In genomic region chr2:27331560-27331959, GRCm38 (mm10) we compare ENCODE assay signal across 20 mouse cellular contexts.
DNase-seq lines count a peak whose midpoint lies in the region; ATAC-seq and TF ChIP-seq lines count a peak whose summit lies in the region.
"Had no signal": no experiment of that assay in that cellular context is flagged by ENCODE, and none has a peak within 500 bp of the region (broad histone marks: within the 10 kb centered on the region; RNA-seq: fewer than 3 reads in every experiment).

No protein-coding gene starts in this region.

- TF ChIP-seq POLR2A in MEL (IDR thresholded peaks at IDR 0.05; ENCODE audit: control insufficient read depth in 1 of 2, insufficient read depth in 1 of 2, low read depth in 1 of 2, low read length in 2 of 2, poor library complexity in 1 of 2) (no peak), myocyte (IDR thresholded peaks at IDR 0.05; ENCODE audit: insufficient read length, low read depth) (no peak)

- H3K79me2 ChIP-seq in MEL (ENCODE audit: control insufficient read depth, insufficient read depth, low read length, poor library complexity) (no peaks in the 10 kb centered on the region), myocyte (ENCODE audit: control insufficient read depth, insufficient read depth) (peaks cover 4% of the 10 kb centered on the region)

- no peaks in the 10 kb centered on the region for H3K27me3 ChIP-seq in midbrain, embryonic 12.5 days
- no peaks in the 10 kb centered on the region for H3K27me3 ChIP-seq in midbrain, embryonic 16.5 days (ENCODE audit: control insufficient read depth, insufficient read depth, low read depth, low read length)
- no peaks in the 10 kb centered on the region for H3K27me3 ChIP-seq in MEL (ENCODE audit: control insufficient read depth in 1 of 2, insufficient read depth in 2 of 2, low read length in 2 of 2)
- no peaks in the 10 kb centered on the region for H3K27me3 ChIP-seq in myocyte (ENCODE audit: control insufficient read depth, insufficient read depth, insufficient read length)
- H3K27me3 ChIP-seq: heart, embryonic 13.5 days; liver, embryonic 12.5 days; lung, embryonic 15.5 days had no signal

- H3K9ac ChIP-seq in midbrain, embryonic 12.5 days (replicated peaks) = no peak overlapping the region
- H3K9ac ChIP-seq in midbrain, embryonic 16.5 days (ENCODE audit: low read depth, low read length) = no peak overlapping the region
- no peak overlapping the region for H3K9ac ChIP-seq in MEL (ENCODE audit: control insufficient read depth, low read depth, low read length, poor library complexity, severe bottlenecking)
- H3K9ac ChIP-seq: heart, embryonic 13.5 days; liver, embryonic 12.5 days; lung, embryonic 15.5 days had no signal

- H3K36me3 ChIP-seq in midbrain, embryonic 12.5 days = 0 out of 2 replicates have a peak, but pooled peaks cover 2% of the 10 kb centered on the region
- no peaks in the 10 kb centered on the region for H3K36me3 ChIP-seq in midbrain, embryonic 16.5 days (ENCODE audit: control insufficient read depth, insufficient read depth, low read length)
- peaks cover 0 to 7% of the 10 kb centered on the region in 2 experiments; a peak in 2 of 4 replicates for H3K36me3 ChIP-seq in MEL (ENCODE audit: control insufficient read depth in 1 of 2, insufficient read depth in 2 of 2, low read length in 2 of 2)
- no peaks in the 10 kb centered on the region for H3K36me3 ChIP-seq in myocyte (ENCODE audit: control insufficient read depth, insufficient read depth)
- H3K36me3 ChIP-seq: heart, embryonic 13.5 days; lung, embryonic 15.5 days had no signal

- ATAC-seq in midbrain, embryonic 12.5 days (ENCODE audit: low FRiP score, low read depth) = no peak
- ATAC-seq in midbrain, embryonic 16.5 days = no peak
- ATAC-seq: forebrain, embryonic 16.5 days; liver, embryonic 12.5 days had no signal

- H3K9me3 ChIP-seq in midbrain, embryonic 12.5 days = no peaks in the 10 kb centered on the region
- no peaks in the 10 kb centered on the region for H3K9me3 ChIP-seq in midbrain, embryonic 16.5 days (replicated peaks; ENCODE audit: control insufficient read depth, low read length, poor library complexity, severe bottlenecking)
- H3K9me3 ChIP-seq in MEL (replicated peaks; ENCODE audit: insufficient read depth, low read length) = no peaks in the 10 kb centered on the region
- H3K9me3 ChIP-seq: embryonic facial prominence, embryonic 10.5 days; heart, embryonic 13.5 days; liver, embryonic 12.5 days; lung, embryonic 15.5 days had no signal

- no peak for TF ChIP-seq RAD21 in MEL (IDR thresholded peaks at IDR 0.05; ENCODE audit: low read depth, low read length)

- no peak overlapping the region for H3ac ChIP-seq in myocyte (ENCODE audit: control insufficient read depth, insufficient read length)

- peaks cover 26% of the 10 kb centered on the region for H3K4me1 ChIP-seq in midbrain, embryonic 12.5 days
- peaks cover 14% of the 10 kb centered on the region for H3K4me1 ChIP-seq in midbrain, embryonic 16.5 days (ENCODE audit: control insufficient read depth, insufficient read depth, low read length)
- H3K4me1 ChIP-seq in MEL (ENCODE audit: control insufficient read depth in 1 of 2, insufficient read depth in 2 of 2, low read length in 2 of 2) = peaks cover 0 to 11% of the 10 kb centered on the region in 2 experiments; a peak in 2 of 4 replicates

- H3K4me3 ChIP-seq in midbrain, embryonic 12.5 days = no peak overlapping the region
- H3K4me3 ChIP-seq in midbrain, embryonic 16.5 days (ENCODE audit: low read depth, low read length) = no peak overlapping the region
- H3K4me3 ChIP-seq in MEL (ENCODE audit: control insufficient read depth in 1 of 2, insufficient read depth in 1 of 2, low read depth in 2 of 2, low read length in 2 of 2) = no peak overlapping the region
- no peak overlapping the region for H3K4me3 ChIP-seq in myocyte
- H3K4me3 ChIP-seq: embryonic facial prominence, embryonic 10.5 days; erythroblast, embryonic 14.5 days; heart, embryonic 13.5 days; liver, embryonic 12.5 days; lung, embryonic 15.5 days had no signal

- TF ChIP-seq CTCF in MEL (IDR thresholded peaks at IDR 0.05 in 2 of 3, conservative IDR thresholded peaks at IDR 0.05 in 1 of 3; ENCODE audit: control insufficient read depth in 1 of 3, insufficient read depth in 1 of 3, low read depth in 2 of 3, low read length in 3 of 3, poor library complexity in 1 of 3, severe bottlenecking in 1 of 3) = no peak

- H3K27ac ChIP-seq in midbrain, embryonic 12.5 days (replicated peaks) = peak overlapping the region; percentile 16; the same call in 1 of the 2 replicates
- H3K27ac ChIP-seq in midbrain, embryonic 16.5 days (ENCODE audit: low read length) = no peak overlapping the region
- no peak overlapping the region for H3K27ac ChIP-seq in MEL (ENCODE audit: control insufficient read depth, low read depth, low read length)
- H3K27ac ChIP-seq: embryonic facial prominence, embryonic 10.5 days; heart, embryonic 13.5 days; kidney, postnatal 0 days; liver, embryonic 12.5 days; lung, embryonic 15.5 days had no signal

- 87% methylated on average over 5 of the region's 5 CpGs for WGBS in midbrain, embryonic 12.5 days
- 79% methylated on average over 5 of the region's 5 CpGs for WGBS in midbrain, embryonic 16.5 days

- no peak for TF ChIP-seq EP300 in MEL (IDR thresholded peaks at IDR 0.05; ENCODE audit: low read depth in 1 of 2, low read length in 2 of 2)

- H3K4me2 ChIP-seq in midbrain, embryonic 12.5 days (replicated peaks) = no peak overlapping the region
- no peak overlapping the region for H3K4me2 ChIP-seq in midbrain, embryonic 16.5 days (ENCODE audit: low read length)
- H3K4me2 ChIP-seq in myocyte (ENCODE audit: low read depth) = peak overlapping the region; percentile 16
- H3K4me2 ChIP-seq: heart, embryonic 13.5 days; liver, embryonic 12.5 days; lung, embryonic 15.5 days had no signal

- peak; percentile 18 for DNase-seq in adrenal gland, postnatal 14 days
- DNase-seq in adrenal gland, postnatal 4 days (ENCODE audit: low spot score in 2 of 2) = no peak
- DNase-seq in MEL (ENCODE audit: low read depth, low spot score) = no peak
- DNase-seq in retina, embryonic 14.5 days (ENCODE audit: low spot score) = no peak
- DNase-seq in thymus, postnatal 14 days = no peak
- DNase-seq: cerebellum, adult 11-12 months; cerebellum, postnatal 36 days; kidney, adult 11 months; right cerebral cortex, postnatal 14 days; thymus, postnatal 36 days had no signal

TF ChIP-seq in MEL, 35 proteins besides CTCF, POLR2A, EP300 and RAD21:
- TF ChIP-seq GATA1 (IDR thresholded peaks at IDR 0.05; ENCODE audit: low read depth, low read length) (no peak), NELFE (IDR thresholded peaks at IDR 0.05; ENCODE audit: low read depth, low read length) (no peak), BHLHE40 (IDR thresholded peaks at IDR 0.05; ENCODE audit: borderline replicate concordance, low read depth, low read length) (no peak), TCF12 (IDR thresholded peaks at IDR 0.05; ENCODE audit: low read depth, low read length) (no peak), NRF1 (IDR thresholded peaks at IDR 0.05; ENCODE audit: insufficient read depth, low read depth, low read length, poor library complexity, severe bottlenecking) (no peak), MYB (IDR thresholded peaks at IDR 0.05; ENCODE audit: low read depth, low read length) (no peak), TBP (IDR thresholded peaks at IDR 0.05; ENCODE audit: low read depth, low read length) (peak; percentile 80), TAL1 (IDR thresholded peaks at IDR 0.05; ENCODE audit: low read length) (no peak)

TF ChIP-seq in myocyte, 11 proteins besides CTCF, POLR2A, EP300 and RAD21:
- TF ChIP-seq USF1 (IDR thresholded peaks at IDR 0.05; ENCODE audit: low read depth) (no peak), MYOG (IDR thresholded peaks at IDR 0.05; ENCODE audit: control insufficient read depth in 1 of 3, insufficient read depth in 1 of 3, insufficient read length in 2 of 3, low read depth in 2 of 3) (peak in 1 of 3 experiments; percentile 11)
